Mouse (Mus musculus) heart, postnatal 36 days (tissue): Measurements from ENCODE around the gene Smyd3. TPM values are rescaled to one million over a fixed set of nuclear protein-coding genes. Genes with fewer than 3 reads are reported as not detected.

Experiments used
- DNase-seq, 2 experiments: peaks; one replicate each; pipeline ENCODE4 v3.0.0; 2021 to 2022
- intact Hi-C: fragments of 180-260 bp; cut with DNase I; formaldehyde crosslinking; loops from one replicate; pipeline ENCODE4 v1.15.1; 2025
- total RNA-seq, 2 experiments: library from RNA; stranded (reverse); gene quantifications; 2 replicates each; pipeline ENCODE4 v1.2.3; 2021

The Smyd3 gene
- total RNA-seq, 2 experiments from 2014 or later: 6.9 to 7.2 TPM

GRCm38 (mm10) chr1:178936976-178937375 is 580.9 kb downstream of the Smyd3 start:
- no peak for DNase-seq
- intact Hi-C loops: no loop called here

DNA sequence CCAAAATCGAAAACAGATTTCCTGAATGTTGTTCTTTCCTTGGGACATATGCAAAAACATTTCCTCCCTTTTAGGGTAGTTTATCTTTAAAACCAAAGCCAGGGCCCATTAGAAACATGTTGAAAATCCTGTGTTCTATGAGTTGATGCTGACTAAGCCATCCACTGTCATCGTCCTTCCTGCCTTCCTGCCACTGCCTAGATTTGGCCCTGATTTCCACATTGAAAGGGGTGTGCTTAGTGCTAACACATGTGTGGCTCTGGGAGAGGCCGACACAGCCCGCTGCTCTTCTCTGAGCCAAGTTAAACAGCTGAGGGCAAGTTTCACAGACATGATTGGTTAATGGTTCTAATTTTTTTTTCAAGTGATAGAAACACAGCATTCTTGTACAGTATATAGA is 581.4 kb downstream of the Smyd3 start:
- intact Hi-C loops: no loop called here
- DNase-seq: peak in 1 of 2 experiments; percentile 7

GRCm38 (mm10) chr1:178933953-178934637 is 583.7 kb downstream of the Smyd3 start:
- intact Hi-C loops: no loop called here
- DNase-seq: no peak

- no peak for DNase-seq
- intact Hi-C loops: no loop called here
These were observed 588.3 kb downstream of the Smyd3 start for GRCm38 (mm10) chr1:178929531-178929930.

DNA sequence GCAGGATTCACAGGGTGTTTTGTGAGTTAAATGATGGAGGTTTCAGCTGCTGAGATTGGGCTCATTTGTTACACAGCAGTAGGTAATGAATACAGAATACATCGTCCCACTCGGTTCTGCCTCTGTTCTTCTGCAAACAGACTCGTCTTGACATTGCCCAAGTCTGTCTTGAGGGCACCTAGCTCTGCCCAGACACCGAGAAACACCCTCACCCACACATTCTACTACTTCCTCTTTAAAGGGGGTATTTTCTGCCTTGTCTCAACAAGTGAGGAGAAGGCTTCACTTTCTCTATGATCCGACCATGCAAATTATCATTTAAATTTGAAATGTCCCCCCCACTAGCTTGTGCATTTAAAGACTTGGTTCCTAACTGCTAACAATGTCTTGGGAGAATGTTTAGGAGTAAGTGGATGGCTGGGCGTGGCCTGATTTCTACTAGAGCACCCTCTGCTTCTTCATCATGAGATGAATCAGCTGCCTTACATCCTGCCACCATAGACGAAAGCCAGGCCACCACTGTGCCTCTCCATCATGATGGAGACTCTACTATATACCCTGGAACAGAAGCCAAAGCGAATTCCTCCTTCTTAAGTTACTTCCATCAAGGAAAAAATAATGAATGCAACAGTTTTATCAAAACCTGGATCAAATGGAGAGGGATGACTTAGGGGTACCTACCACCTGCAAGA is 593.2 kb downstream of the Smyd3 start:
- intact Hi-C loops: no loop called here
- DNase-seq: no peak

- intact Hi-C loops: no loop called here
- DNase-seq: no peak
These were observed 600.5 kb downstream of the Smyd3 start for GRCm38 (mm10) chr1:178917194-178917902.

DNA sequence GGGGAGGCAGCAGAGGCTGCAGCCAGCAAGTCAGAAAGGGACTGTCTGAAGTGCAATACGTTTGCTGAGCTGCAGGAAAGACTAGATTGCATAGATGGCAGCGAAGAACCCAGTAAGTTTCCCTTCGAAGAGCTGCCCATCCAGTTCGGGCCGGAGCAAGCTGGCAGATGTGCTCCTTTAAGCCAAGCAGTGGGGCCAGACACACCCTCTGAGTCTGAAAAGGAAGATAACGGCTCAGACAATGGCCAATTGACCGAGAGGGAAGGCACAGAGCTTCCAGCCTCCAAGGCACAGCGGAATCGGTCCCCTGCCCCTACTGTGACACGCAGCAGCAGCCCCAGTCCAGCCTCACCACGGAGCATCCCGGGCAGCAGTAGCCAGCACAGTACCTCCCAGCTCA is 602.8 kb downstream of the Smyd3 start:
- no peak for DNase-seq
- intact Hi-C loops: no loop called here

DNA sequence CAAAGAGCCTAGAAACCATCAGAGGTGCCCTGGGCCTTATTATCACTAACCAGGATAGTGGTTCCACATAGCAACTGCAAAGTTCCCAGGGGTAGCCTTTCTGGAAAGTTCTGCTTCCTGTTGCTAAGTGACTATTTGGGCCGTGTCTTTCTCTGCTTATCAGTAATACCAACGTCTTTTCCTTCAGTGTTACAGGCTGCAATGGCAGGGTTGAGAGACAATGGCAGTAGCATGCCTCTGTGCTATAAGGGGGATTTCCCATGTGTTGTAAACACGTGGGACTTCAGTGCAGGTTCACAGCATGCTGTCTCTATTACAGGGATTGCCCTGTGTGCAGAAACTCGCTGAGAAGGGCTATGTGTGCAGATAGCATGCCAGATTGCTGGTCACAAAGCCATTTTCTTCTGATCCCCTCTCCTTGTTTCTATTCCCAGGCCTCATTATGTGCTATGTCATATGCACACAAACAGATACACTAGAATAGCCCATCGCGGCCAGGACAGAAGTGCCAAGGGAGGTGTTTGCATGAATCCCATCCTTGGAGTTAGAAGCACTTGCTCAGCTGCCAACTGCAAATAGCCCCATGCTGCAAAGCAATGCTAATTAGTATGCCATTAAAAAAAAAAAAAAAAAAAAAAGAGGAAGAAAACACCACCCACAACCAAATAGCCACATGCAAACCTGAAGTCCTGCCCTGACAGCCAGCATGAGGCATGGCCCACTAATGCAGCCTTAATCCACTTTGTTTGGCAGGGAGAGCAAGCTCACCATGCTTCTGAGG is 604.7 kb downstream of the Smyd3 start:
- DNase-seq: no peak
- intact Hi-C loops: no loop called here

DNA sequence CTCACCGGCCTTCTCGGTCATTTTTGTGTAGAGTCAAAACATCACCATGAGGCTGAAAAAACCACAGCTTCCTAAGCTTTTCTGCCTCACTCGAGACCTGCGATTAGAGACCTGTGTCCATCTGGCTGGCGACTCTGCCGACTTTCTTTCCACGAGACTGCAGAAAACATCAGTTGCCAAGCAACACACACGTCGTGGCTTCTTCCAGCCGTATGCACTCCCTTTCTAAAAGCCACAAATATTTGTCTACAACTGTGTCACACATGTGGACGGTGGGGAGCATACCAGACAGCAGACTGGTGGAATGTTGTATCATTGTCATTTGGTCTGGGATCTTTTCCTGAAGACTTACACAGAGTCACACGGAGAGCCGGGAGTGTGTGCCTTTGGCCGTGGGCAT is 606.9 kb downstream of the Smyd3 start:
- no peak for DNase-seq

More for the DNA sequence above, 606.9 kb downstream of the Smyd3 start:
- intact Hi-C loops: no loop called here

Other genes starting within 250 kb of the Smyd3 start
- 10 to 100 TPM; 49.4 to 56.2 TPM for gene Tfb2m, start 28.2 kb upstream of the Smyd3 start, total RNA-seq
- gene Cnst, start 28.3 kb upstream of the Smyd3 start, total RNA-seq: 10 to 100 TPM; 45.2 to 45.4 TPM
- 10 to 100 TPM; 57.1 to 58.5 TPM for gene Sccpdh, start 150.2 kb upstream of the Smyd3 start, total RNA-seq
- under 1 TPM; 0.43 to 0.53 TPM for gene Kif28, start 227.2 kb upstream of the Smyd3 start, total RNA-seq